Mouse (Mus musculus): ENCODE data around the gene Heyl.
"Not testable (repeated sequence)": the region's sequence is repeated elsewhere in the genome, so short reads cannot be mapped to it uniquely, and the experiment has no call there.

The Heyl gene

GRCm38 (mm10) chr4:123289038-123289437 is 55.7 kb downstream of the Heyl start:
- no peak for DNase-seq

GRCm38 (mm10) chr4:123292390-123292789 is 59.0 kb downstream of the Heyl start:
- no peak for DNase-seq

- no peak for DNase-seq
Measured at GRCm38 (mm10) chr4:123292989-123293388, 59.6 kb downstream of the Heyl start.

GRCm38 (mm10) chr4:123293661-123294443 is 60.5 kb downstream of the Heyl start:
- DNase-seq = no peak

DNA sequence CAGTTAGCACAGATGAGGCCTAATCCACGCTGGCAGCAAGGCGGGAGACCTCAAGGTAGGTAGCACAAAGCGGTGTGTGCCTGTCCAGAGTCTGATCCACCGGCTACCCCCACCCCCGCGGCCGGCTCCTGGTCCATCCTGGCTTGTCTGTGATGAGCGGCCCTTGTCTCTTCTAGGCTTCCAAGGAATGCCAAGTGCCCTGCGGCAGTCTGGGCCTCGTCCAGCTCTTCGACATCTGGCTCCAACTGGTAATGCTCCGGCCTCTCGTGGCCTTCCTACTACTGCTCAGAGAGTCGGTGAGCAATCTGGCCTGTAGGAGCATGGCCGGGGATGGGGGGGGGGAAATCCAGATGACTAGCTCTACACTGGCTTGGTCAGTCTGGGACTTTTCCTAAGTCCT is 61.7 kb downstream of the Heyl start:
- not testable (repeated sequence) for DNase-seq

DNA sequence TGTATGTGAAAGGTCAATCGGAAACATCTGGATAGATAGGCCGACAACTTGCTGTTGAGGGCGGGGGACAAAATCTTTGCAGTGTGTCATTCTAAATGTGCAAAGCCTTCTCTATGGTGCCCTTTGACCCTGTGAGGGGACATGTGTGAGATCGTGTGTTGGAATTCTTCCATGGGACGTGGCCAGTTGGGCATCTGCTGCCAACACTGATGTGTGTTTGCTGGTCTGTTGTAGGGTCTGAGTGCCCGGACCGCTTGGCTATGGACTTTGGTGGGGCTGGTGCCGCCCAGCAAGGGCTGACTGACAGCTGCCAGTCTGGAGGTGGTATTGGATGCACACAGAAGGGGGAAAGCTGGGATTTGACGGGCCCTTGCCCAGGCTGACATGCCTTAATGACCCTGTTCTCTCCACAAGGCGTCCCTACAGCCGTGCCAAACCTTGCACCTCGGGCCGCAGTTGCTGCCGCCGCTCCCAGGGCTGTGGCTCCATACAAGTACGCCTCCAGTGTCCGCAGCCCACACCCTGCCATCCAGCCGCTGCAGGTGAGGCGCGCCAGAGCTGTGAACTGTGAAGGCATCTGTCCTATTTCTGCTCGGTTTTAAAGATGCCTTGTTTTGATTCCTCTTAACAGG is 62.3 kb downstream of the Heyl start:
- DNase-seq = no peak

DNA sequence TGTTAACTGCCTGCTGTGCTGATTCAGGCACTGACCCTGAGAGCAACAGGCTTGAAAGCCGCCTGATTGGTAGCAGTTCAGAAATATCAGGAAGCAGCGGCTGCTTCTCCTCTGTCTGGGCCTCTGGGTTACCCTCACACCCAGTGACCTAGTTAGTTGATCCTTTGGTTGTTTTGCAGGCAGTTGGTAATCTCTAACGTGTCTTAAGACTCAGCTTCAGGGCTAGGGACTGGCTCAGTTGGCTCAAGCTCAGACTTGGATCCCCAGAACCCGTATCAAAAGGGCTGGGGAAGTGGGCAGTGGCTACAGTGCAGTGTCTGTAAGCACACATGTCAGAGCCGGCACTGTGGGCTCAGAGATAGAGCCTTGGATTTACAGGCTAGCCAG is 62.8 kb downstream of the Heyl start:
- DNase-seq = no peak

GRCm38 (mm10) chr4:123297195-123297960 is 64.0 kb downstream of the Heyl start:
- DNase-seq = no peak

- no peak for DNase-seq
Measured at GRCm38 (mm10) chr4:123298226-123298625, 64.9 kb downstream of the Heyl start.

DNA sequence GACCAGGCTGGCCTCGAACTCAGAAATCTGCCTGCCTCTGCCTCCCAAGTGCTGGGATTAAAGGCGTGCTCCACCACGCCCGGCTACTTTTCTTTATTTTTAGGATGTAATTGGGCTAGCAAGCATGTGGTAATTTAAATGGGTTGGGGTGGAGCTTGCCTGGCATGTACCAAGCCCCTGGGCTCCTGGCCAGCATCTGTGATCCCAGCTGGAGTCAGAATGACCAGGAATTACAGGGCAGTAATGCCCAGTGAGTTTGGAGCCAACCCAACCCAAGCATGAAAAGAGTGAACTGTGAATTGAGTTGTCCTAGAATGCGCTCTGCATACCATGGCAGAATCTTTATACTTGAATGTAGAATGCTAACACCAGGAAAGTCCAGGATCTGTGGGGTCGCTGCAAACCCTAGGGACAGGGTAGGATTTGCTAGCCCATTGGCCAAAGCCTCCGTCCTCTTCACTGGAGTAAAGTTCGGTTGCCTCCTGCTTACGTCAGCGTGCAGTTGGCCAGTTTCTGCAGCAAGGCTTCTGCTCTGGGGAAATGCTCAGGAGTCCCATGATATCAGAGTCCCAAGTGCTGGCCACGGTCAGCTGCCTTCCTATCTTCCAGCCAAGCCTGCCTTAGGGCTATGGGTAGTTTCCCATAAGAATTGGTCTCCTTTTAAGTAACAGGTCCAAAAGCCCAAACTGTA is 65.8 kb downstream of the Heyl start:
- DNase-seq = no peak
